Mouse (Mus musculus) monocyte, adult 2 months (primary cell): ENCODE results near the gene Psmd13.
"Not testable (repeated sequence)": the region's sequence is repeated elsewhere in the genome, so short reads cannot be mapped to it uniquely, and the experiment has no call there.

ENCODE experiments used
- DNase-seq, 2 experiments: peaks; one replicate each; pipeline ENCODE4 v3.0.0; 2022; ENCODE audit warnings: low spot score in 2 of 2, low read depth in 1 of 2

Psmd13 gene

DNA sequence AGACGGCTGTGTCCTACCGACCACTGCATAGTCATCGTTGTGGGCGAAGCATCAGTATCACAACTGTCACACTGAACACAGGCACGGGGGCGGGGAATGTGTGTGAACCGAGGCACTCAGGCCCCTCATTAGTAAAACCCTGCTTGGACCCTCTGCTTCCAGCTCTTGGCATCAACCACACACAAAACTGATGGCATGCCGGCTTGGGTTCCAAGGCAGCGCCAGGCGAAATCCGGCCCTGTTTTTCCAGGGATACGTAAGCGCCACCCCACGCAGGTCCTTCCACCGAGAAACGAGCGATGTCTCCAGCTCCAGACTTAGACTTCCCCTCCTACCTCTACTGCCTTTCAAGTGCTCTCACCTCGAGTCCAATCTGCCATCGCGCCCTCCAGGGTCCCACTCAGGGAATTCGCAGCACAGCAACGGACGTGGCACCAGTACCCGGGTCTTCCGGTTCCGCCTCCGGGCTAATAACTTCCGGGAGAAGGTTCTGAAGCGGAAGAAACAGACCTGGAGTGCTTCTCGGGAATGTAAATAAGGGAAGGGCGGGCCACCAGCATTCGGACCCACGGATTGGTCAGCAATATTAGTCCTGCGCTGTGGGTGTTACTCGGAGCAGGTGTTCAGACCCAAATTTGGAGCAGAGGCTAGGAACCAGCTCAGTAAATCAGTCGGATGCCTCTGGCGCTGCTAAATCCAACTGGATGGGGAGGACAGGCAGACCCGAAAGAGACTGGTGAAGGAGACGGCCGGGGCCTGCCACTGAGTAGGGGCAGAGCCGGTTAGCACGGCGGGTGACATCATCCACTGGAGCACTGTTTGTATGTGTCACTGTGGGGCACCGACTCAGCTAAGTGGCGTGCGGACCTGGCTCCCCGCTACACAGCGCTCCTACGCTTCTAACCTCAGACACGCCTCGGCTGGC is 25.6 kb upstream of the Psmd13 start, which contains the start of gene Gm45785:
Gene Gm45785 (minus strand): TSS at position 472 of the 925 bp plus-strand sequence.
- DNase-seq = peak; percentile 62 to 73

DNA sequence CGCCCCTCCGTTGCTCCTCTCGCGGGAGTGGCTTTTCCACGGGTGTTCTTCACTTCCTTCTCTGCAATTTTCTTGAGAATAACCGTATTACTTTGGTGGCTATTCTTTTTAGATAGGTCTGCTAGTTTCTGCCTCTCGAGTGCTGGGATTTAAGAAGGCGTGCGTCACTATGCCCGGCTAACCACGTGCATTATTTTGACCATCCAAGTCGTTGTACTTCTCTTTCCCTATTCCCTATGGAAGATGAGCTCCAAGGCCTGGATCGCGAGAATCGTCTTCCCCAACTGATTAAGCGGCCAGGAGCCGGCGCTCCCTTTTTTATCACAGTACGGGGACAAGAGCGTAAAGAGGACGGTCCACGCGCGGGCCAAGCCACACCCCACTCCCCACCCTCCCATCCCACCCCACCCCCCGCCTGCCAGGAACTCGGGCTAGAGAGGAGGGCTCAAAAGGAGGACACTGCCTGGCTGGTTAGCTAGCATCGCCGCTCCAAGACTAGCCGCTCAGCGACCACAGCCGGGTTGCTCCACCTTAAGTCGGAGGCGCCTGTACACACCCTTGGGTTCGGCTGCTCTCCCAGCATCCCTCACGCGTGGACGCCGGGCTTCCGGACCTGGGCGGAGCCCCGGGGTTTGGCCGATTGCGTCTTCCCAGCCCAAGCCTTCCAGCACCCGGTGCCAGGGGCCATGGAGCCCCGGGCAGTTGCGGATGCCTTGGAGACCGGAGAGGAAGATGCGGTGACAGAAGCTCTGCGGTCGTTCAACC is 24.8 kb upstream of the Psmd13 start, which contains the start of gene Ric8a:
Gene Ric8a (plus strand): TSS at position 173 of the 765 bp plus-strand sequence.
- peak; percentile 83 to 86 for DNase-seq

DNA sequence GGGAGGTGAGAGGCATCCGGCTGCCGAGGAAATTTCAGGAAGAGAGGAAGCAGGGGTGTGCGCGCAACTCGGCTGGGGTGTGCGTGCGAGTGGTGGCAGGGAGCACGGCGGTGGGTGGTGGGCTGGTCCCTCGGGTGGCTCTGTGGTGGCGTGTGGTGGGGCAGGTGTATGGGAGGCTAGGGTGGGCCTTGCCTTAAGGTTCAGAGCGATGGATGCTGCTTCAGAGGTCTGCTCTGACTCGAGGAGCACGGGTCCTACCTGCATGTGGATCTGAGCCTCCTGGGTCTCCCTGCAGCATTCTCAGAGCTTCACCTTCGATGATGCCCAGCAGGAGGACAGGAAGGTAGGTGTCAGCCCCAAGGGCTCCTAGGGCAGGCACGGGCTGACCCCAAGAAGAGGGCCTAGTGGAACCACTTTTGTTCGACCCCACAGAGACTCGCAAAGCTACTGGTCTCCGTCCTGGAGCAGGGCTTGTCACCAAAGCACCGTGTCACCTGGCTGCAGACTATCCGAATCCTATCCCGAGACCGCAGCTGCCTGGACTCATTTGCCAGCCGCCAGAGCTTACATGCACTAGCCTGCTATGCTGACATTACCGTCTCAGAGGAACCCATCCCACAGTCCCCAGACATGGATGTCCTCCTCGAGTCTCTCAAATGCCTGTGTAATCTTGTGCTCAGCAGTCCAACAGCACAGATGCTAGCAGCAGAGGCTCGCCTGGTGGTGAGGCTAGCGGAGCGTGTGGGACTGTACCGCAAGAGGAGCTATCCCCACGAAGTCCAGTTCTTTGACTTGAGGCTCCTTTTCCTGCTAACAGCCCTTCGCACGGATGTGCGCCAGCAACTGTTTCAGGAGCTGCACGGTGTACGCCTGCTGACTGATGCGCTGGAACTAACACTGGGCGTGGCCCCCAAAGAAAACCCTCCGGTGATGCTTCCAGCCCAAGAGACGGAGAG is 23.9 kb upstream of the Psmd13 start, which contains the start of gene Bet1l:
Gene Bet1l (minus strand): TSS at position 28 of the 956 bp plus-strand sequence.
- no peak for DNase-seq

DNA sequence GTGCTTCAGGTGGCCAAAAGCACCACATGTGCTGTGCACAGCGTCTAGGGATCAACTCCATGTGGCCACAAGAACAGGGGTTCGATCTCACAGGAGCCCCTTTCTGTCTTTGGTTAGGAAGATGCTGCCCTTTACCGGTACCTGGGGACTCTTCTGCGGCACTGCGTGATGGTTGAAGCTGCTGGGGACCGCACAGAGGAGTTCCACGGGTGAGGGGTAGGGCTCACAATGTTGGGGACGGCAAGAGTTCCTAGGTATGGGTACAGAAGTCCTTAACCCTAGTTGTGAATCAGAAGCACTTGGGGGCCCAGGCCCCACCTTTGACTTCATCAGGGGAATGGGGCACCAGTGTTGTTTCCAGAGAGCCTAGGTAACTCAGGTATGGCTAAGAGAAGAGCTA is 23.0 kb upstream of the Psmd13 start:
- DNase-seq = no peak

DNA sequence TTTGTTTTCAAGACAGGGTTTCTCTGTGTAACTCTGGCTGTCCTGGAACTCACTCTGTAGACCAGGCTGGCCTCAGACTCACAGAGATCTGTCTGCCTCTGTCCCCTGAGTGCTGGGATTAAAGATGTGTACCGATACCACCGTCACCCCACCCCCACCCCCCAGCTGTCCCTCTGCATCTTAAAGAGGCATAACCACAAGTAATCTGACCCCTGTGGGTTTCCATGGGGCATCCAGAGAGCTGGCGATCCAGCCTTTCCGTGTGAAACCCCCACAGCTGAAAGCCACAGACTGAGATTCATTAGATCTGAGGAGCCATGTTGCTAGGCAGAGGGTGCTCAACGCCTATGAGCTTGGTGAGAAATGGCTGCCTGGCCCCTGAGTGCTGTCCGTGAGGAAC is 21.8 kb upstream of the Psmd13 start:
- DNase-seq = no peak

DNA sequence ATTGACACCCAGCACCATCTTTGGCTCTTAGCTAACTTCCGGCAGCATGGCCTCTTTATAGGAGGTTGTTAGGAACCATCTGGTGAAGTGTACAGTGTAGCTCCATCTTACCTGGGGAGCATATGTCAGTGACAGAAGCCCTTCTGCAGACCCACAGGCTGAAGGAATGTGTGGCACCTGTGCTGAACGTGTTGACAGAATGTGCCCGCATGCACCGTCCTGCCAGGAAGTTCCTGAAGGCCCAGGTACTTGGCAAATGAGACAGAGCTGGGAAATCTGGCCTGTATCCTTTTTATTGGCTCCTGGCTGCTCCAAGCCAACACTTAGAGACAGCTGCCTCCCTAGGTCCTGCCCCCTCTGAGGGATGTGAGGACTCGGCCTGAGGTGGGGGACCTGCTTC is 21.0 kb upstream of the Psmd13 start:
- DNase-seq = no peak

DNA sequence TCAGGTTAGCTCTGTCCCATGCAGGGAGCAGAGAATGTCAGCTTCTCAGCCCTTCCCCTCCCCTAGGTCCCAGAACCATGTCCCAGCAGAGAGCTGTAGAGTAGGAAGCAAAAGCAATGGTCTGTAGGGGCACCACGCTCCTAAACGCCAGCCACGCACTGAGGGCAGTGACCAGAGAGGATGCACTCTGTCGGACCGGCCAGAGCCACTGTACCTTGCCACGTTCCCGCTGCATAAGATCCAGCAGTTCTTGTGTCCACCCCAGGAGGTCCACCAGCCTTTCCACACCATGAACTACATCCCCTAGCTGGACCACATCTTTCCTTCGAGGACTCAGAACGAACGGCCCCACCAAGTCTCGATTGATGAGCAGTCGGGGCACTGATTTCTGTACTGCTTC is 17.0 kb upstream of the Psmd13 start:
- DNase-seq = no peak

DNA sequence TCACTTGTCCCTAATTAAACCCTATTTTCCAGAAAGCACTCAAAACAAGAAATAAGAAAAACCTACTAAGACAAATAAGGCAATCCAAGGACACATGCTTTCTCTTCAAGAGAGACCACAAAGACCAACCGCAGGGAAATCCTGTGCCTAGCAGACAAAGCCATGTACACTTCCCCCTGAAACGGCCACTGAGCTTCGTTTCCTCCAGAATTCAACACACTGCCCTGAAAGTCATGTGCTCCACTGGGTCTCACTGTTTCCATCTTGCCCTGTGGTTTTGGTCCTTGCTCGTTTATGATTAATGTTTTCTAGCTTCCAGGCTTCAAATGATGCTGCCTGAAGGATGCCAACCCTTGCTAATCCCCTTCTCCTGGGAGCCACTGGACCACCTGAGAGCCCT is 7.5 kb upstream of the Psmd13 start:
- peak in 1 of 2 experiments; percentile 23 for DNase-seq

DNA sequence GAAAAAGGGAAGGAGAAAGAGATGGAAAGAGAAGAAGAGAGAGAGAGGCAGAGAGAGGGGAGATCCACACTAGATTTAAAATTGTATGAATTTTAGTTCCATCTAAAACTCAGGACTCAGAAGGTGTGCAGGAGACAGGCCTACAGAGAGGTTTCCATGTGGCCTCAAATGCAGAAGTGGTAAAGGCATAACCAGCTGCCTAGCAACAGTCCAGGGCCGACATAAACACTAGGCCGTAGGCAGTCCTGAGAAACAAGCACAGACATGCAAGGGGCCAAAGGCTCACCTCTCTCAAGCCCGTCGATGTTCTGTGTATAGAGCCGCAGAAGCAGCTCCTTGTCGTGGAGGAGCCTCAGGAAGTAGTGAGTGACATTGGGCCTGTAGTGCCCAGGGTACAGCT is 4.4 kb upstream of the Psmd13 start:
- peak; percentile 26 to 37 for DNase-seq

DNA sequence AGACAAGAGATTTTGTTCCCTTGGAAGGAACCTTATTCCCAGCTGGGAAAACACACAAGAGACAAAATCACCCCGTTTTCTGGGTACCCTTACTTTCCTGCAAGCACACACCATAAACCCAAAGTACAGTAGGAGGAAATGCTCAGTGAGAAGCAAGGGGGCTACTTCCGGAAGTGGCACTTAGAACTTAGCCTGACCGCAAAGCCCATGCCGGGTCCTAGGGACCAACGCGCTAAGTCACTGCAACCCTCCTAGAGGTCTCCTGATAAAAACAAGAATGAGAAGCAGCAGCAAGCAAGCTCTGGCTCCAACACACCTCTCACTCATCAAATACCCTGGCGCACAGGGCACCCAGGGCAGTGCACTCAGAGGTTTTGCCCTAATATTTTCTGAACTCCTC is 2.4 kb upstream of the Psmd13 start:
- no peak for DNase-seq

DNA sequence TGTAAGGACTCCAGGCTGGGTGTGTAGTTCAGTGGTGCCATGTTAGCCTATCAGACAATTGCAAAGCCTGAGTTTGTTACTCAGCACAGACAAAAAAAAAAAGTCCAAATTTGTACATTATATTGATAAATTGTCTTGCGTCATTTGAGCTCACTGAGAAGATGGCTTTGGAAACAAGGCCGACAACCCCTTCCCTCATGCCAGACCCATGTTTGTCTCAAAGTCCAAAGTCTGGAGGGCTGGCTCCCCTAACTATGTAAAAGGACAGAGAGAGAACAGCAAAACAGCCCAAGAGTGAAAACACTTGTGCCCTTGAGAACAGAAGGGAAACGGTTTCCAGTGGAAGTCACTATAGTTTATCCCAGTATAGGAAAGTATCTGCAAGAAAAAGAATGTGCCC is 1.3 kb upstream of the Psmd13 start:
- DNase-seq = no peak

DNA sequence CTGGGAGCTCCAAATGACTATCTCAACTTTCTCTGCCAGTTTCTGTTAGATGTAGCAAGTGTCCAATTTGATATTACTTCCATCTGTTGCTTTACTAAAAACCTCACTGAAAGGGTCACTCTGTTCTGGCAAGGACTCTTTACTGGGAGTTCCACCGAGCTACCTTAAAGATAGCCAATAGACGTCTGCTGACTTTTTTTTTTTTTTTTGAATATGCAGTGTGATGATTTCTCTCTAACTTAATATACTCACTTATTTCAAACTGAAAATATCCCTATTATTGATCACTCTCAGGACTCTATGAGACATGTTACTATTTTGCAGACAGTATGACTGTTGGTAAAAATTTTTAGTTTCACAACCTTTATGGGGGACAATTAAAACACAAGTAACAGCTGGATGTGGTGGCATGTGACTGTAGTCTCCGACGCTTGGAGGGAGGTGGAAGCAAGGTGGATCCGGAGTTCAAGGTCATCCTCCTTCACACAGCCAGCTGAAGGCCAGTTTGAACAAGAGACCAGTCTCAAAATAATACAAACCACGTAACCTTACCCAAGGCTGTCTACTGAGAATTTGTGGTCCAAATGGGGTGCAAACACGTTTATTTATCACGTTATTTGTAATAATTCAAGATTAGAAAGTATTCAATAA is 778 bp upstream of the Psmd13 start:
- no peak for DNase-seq

DNA sequence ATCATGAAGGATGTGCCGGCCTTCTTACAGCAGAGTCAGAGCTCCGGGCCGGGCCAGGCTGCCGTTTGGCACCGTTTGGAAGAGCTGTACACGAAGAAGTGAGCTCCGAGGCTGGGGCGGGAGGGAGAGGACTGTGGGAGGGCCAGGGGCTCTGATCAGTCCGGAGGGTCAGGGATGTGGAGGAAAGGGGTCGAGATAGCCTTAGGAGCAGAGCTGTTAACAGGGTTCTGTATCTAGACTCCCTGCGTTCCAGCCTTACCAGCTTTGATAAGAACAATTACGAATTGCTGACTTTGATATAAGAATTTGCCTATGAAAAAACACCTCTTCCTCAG is 668 bp downstream of the Psmd13 start:
- DNase-seq = no peak

DNA sequence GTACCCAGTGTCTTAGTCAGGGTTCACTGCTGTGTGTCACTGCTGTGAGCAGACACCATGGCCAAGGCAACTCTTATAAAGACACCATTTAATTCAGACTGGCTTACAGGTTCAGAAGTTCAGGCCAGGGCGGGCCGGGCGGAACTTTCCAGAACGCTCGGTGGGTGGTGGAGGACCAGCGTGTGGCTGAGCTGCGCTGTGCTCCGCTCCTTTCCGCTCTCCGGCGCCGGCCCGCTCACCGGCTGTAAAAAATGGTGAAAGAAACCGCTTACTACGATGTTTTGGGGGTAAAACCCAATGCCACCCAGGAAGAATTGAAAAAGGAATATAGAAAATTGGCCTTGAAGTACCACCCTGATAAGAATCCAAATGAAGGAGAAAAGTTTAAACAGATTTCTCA is 8.9 kb downstream of the Psmd13 start:
- not testable (repeated sequence) for DNase-seq

DNA sequence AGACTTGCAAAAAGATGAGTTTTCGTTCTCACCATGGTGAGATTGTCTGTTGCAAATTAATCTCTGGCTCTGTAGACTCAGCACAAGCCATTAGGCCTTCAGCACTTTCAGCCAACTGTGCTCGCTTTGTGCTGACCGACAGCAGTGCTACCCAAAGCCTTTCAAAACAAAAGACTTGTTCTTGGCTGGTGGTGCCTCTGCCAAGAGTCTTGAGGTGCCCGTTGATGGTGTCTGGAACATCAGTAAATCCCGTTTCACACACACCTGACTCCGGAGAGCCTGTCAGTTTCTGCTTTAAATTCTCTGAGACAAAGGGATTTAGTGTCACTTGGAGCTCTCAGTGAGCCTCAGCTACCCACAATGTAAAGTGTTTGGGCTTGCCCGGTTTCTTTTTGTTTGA is 12.3 kb downstream of the Psmd13 start:
- DNase-seq = no peak

DNA sequence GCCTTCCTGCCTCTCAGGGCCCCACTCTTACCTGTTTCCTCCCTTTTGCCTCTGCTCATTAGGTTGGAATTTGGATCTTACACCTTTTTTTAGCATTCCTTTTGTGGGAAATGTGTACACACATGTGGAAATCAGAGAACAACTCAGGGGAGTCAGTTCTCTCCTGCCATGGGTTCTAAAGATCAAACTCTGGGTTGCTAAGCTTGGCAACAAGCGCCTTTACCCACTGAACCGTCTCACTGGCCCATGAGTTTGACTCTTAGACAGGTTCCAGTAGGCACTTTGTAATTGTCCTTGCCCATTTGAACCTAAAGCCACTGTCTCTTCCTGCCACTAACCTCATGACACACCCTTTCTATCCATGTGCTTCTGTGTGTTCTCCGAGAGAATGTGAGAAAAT is 12.8 kb downstream of the Psmd13 start:
- no peak for DNase-seq

DNA sequence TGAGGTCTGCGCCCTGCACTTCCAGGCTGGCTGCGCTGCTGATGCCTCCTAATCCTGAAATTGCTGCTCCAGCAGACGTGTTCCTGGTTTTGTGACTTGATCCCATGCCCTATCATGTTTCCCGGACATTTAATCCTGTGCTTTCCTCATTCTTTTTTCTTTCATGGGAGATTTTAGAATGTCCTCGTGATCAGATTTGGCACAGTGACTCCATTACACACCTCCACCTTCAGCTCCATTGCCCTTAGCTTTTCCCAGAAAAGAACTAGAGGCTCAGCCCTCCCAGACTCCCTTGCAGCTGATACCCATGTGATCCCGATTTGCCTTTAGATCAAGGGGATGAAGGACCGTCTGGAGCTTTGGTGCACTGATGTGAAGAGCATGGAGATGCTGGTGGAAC is 16.1 kb downstream of the Psmd13 start:
- DNase-seq = no peak

DNA sequence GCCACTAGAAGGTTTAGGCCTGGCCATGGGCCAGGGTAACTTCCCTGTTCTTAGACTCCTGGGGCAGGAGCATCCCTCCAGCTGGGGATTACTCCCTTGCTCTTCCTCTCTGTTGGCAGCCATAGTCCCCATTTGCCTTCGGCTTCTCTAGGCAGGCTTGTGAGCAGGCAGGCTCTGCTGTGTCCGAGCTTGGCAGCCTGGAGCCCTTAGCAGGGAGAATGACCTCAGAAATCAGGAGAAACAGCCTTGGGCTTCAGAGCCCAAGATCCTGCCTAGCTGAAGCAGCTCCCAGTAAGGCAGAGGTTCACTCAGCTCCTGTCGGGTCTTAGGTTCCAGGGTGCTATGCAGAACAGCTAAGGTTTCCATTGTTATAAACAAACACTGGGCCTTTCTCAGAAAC is 17.4 kb downstream of the Psmd13 start:
- no peak for DNase-seq

DNA sequence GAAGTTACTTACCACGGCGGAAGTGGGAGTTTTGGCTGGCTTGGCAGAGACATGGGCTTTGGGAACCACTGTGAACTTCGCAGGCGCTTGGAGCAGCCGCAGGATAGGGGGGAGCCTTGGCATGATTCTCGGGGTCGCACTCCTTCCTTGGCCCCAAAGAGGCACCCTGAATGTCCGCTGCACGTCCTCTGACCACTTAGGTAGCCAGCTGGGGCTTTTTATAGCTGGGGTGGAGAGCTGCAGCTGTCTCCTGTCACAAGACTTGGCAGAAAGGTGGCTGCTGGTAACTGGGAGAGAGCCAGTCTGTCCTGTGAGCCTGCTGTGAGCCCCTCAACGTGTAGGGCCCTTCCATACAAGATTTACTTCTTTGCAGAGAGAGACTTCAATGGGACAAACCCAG is 18.5 kb downstream of the Psmd13 start, which contains the start of gene Cox8b:
Gene Cox8b (minus strand): TSS at position 227 of the 400 bp plus-strand sequence.
- no peak for DNase-seq
